Mouse (Mus musculus) midbrain, embryonic 10.5 days (tissue): ENCODE data around the gene 1190002N15Rik. TPM values are rescaled to one million over a fixed set of nuclear protein-coding genes. Genes with fewer than 3 reads are reported as not detected.

Experiments used
- DNase-seq: peaks from one replicate; pipeline ENCODE4 v3.0.0-alpha.2; 2017; ENCODE audit warnings: low spot score
- H3K27ac ChIP-seq: fragments of 300-500 bp; sonication (generic); replicated peaks from 2 replicates; pipeline ENCODE4 v1.5.1; 2016; ENCODE audit warnings: mild to moderate bottlenecking
- H3K27me3 ChIP-seq: fragments of 300-500 bp; sonication (generic); 2 replicates; pipeline ENCODE4 v1.6.1; 2016; ENCODE audit warnings: low read depth, mild to moderate bottlenecking; ENCODE audit not compliant: poor library complexity, severe bottlenecking
- H3K36me3 ChIP-seq: fragments of 300-500 bp; sonication (generic); 2 replicates; pipeline ENCODE4 v1.6.1; 2016; ENCODE audit warnings: mild to moderate bottlenecking, moderate library complexity
- H3K4me1 ChIP-seq: fragments of 300-500 bp; sonication (generic); 2 replicates; pipeline ENCODE4 v1.6.1; 2016
- H3K4me3 ChIP-seq: fragments of 300-500 bp; sonication (generic); 2 replicates; pipeline ENCODE4 v1.5.1; 2016; ENCODE audit warnings: mild to moderate bottlenecking, moderate library complexity
- H3K9me3 ChIP-seq: fragments of 300-500 bp; sonication (generic); replicated peaks from 2 replicates; pipeline ENCODE4 v1.6.1; 2016; ENCODE audit warnings: mild to moderate bottlenecking
- WGBS: fragments of 180-500 bp; shearing (Covaris S2); methylation state at CpG from one replicate; pipeline ENCODE4 v1.1.7; 2016; 5-methylcytosine and 5-hydroxymethylcytosine counted together
- polyA plus RNA-seq: library from polyadenylated mRNA; unstranded; fragments of >200 nt; fragmentation: Nextera tagmentation; extraction: Ambion mirVana; gene quantifications from 2 replicates; pipeline ENCODE4 v1.2.1, GENCODE M21; 2016

1190002N15Rik gene
- polyA plus RNA-seq = 6.6 and 6.7 TPM in 2 replicates

GRCm38 (mm10) chr9:94537970-94538822, at the start of gene 1190002N15Rik:
TSS of gene 1190002N15Rik (minus strand) at chr9:94538081.
- no peaks in the 10 kb centered on the region for H3K36me3 ChIP-seq
- DNase-seq = peak; percentile 97
- H3K27me3 ChIP-seq = no peaks in the 10 kb centered on the region
- H3K9me3 ChIP-seq = no peaks in the 10 kb centered on the region
- peak within 1 kb of the TSS; percentile 81 for H3K4me3 ChIP-seq
- peaks cover 59% of the 10 kb centered on the region for H3K4me1 ChIP-seq
- peak within 1 kb of the TSS; percentile 94 for H3K27ac ChIP-seq
- under 1% methylated on average over 101 of the region's 104 CpGs for whole genome bisulfite sequencing

GRCm38 (mm10) chr9:94582309-94582708, 44.4 kb upstream of the 1190002N15Rik start:
- Histone ChIP-seq H3K27ac (no peak overlapping the region), H3K4me3 (no peak overlapping the region)
- no peak for DNase-seq

GRCm38 (mm10) chr9:94581661-94582060, 43.8 kb upstream of the 1190002N15Rik start:
- 87% methylated on average over 4 of the region's 4 CpGs for WGBS
- DNase-seq = no peak
- no peaks in the 10 kb centered on the region for H3K9me3 ChIP-seq
- no peaks in the 10 kb centered on the region for H3K4me1 ChIP-seq
- no peaks in the 10 kb centered on the region for H3K36me3 ChIP-seq
- no peak overlapping the region for H3K27ac ChIP-seq
- H3K27me3 ChIP-seq = no peaks in the 10 kb centered on the region
- H3K4me3 ChIP-seq = no peak overlapping the region

More at GRCm38 (mm10) chr9:94582309-94582708, 44.4 kb upstream of the 1190002N15Rik start:
- Histone ChIP-seq H3K4me1 (no peaks in the 10 kb centered on the region), H3K27me3 (no peaks in the 10 kb centered on the region), H3K36me3 (no peaks in the 10 kb centered on the region), H3K9me3 (no peaks in the 10 kb centered on the region)
- 85% methylated on average over 8 of the region's 8 CpGs for WGBS

- Histone ChIP-seq H3K9me3 (no peaks in the 10 kb centered on the region), H3K4me3 (no peak overlapping the region), H3K27me3 (no peaks in the 10 kb centered on the region), H3K36me3 (no peaks in the 10 kb centered on the region), H3K27ac (no peak overlapping the region), H3K4me1 (no peaks in the 10 kb centered on the region)
- WGBS = 96% methylated on average over 3 of the region's 3 CpGs
- no peak for DNase-seq
Observed at GRCm38 (mm10) chr9:94580071-94580737, 42.3 kb upstream of the 1190002N15Rik start.

GRCm38 (mm10) chr9:94571802-94572201, 33.9 kb upstream of the 1190002N15Rik start:
- H3K9me3 ChIP-seq = 0 out of 2 replicates have a peak, but pooled peaks cover 5% of the 10 kb centered on the region
- 63% methylated on average over 1 of the region's 1 CpGs for WGBS
- H3K4me3 ChIP-seq = no peak overlapping the region
- H3K36me3 ChIP-seq = no peaks in the 10 kb centered on the region
- no peak for DNase-seq
- H3K27ac ChIP-seq = no peak overlapping the region
- peaks cover 5% of the 10 kb centered on the region; the same call in 1 of the 2 replicates for H3K4me1 ChIP-seq
- H3K27me3 ChIP-seq = no peaks in the 10 kb centered on the region

GRCm38 (mm10) chr9:94568386-94568785, 30.5 kb upstream of the 1190002N15Rik start:
- H3K36me3 ChIP-seq = no peaks in the 10 kb centered on the region
- 79% methylated on average over 3 of the region's 3 CpGs for WGBS
- no peaks in the 10 kb centered on the region for H3K27me3 ChIP-seq
- DNase-seq = no peak
- H3K4me1 ChIP-seq = peaks cover 5% of the 10 kb centered on the region; the same call in 1 of the 2 replicates
- H3K27ac ChIP-seq = no peak overlapping the region
- H3K4me3 ChIP-seq = no peak overlapping the region
- 0 out of 2 replicates have a peak, but pooled peaks cover 5% of the 10 kb centered on the region for H3K9me3 ChIP-seq

GRCm38 (mm10) chr9:94567722-94568314, 29.9 kb upstream of the 1190002N15Rik start:
- no peak overlapping the region for H3K4me3 ChIP-seq
- peaks cover 5% of the 10 kb centered on the region; the same call in 1 of the 2 replicates for H3K4me1 ChIP-seq
- H3K9me3 ChIP-seq = no peaks in the 10 kb centered on the region
- DNase-seq = no peak
- WGBS = 84% methylated on average over 5 of the region's 5 CpGs
- no peaks in the 10 kb centered on the region for H3K36me3 ChIP-seq
- no peak overlapping the region for H3K27ac ChIP-seq
- no peaks in the 10 kb centered on the region for H3K27me3 ChIP-seq

- DNase-seq = no peak
- no peak overlapping the region for H3K4me3 ChIP-seq
- no peaks in the 10 kb centered on the region for H3K36me3 ChIP-seq
- H3K27me3 ChIP-seq = no peaks in the 10 kb centered on the region
- no peak overlapping the region for H3K27ac ChIP-seq
- H3K4me1 ChIP-seq = no peaks in the 10 kb centered on the region
- H3K9me3 ChIP-seq = no peaks in the 10 kb centered on the region
- 87% methylated on average over 6 of the region's 6 CpGs for WGBS
Observed at GRCm38 (mm10) chr9:94556776-94557514, 19.1 kb upstream of the 1190002N15Rik start.

GRCm38 (mm10) chr9:94556249-94556648, 18.4 kb upstream of the 1190002N15Rik start:
- H3K9me3 ChIP-seq = no peaks in the 10 kb centered on the region
- no peaks in the 10 kb centered on the region for H3K4me1 ChIP-seq
- no peak overlapping the region for H3K27ac ChIP-seq
- H3K27me3 ChIP-seq = no peaks in the 10 kb centered on the region
- H3K4me3 ChIP-seq = no peak overlapping the region
- no peak for DNase-seq
- no peaks in the 10 kb centered on the region for H3K36me3 ChIP-seq

- H3K9me3 ChIP-seq = no peaks in the 10 kb centered on the region
- DNase-seq = no peak
- no peaks in the 10 kb centered on the region for H3K4me1 ChIP-seq
- 78% methylated on average over 2 of the region's 2 CpGs for WGBS
- H3K4me3 ChIP-seq = no peak overlapping the region
- H3K36me3 ChIP-seq = no peaks in the 10 kb centered on the region
- H3K27me3 ChIP-seq = no peaks in the 10 kb centered on the region
- H3K27ac ChIP-seq = no peak overlapping the region
Observed at GRCm38 (mm10) chr9:94550493-94551095, 12.7 kb upstream of the 1190002N15Rik start.

GRCm38 (mm10) chr9:94543881-94544280, 6.0 kb upstream of the 1190002N15Rik start:
- Histone ChIP-seq H3K4me1 (peaks cover 21% of the 10 kb centered on the region), H3K36me3 (peaks cover 5% of the 10 kb centered on the region; the same call in 1 of the 2 replicates), H3K27me3 (no peaks in the 10 kb centered on the region), H3K27ac (no peak overlapping the region), H3K4me3 (no peak overlapping the region), H3K9me3 (no peaks in the 10 kb centered on the region)
- DNase-seq = no peak
- WGBS = 92% methylated on average over 4 of the region's 4 CpGs
